23 mouse cellular contexts compared by ENCODE assay signal in genomic region chr1:120588362-120589027, GRCm38 (mm10). TPM values are rescaled to one million over a fixed set of nuclear protein-coding genes. Genes with fewer than 3 reads are reported as not detected.
"Had no signal": no experiment of that assay in that cellular context is flagged by ENCODE, and none has a peak within 500 bp of the region (broad histone marks: within the 10 kb centered on the region; RNA-seq: fewer than 3 reads in every experiment).

No protein-coding gene starts in this region.

- H3K9me3 ChIP-seq: kidney, embryonic 15.5 days; limb, embryonic 15.5 days; liver, embryonic 12.5 days; midbrain, embryonic 10.5 days; neural tube, embryonic 13.5 days; stomach, embryonic 15.5 days had no signal

- H3K4me3 ChIP-seq: kidney, embryonic 15.5 days; left cerebral cortex, adult 2 months; limb, embryonic 15.5 days; liver, embryonic 12.5 days; midbrain, embryonic 10.5 days; neural tube, embryonic 13.5 days; stomach, embryonic 15.5 days had no signal

- DNase-seq: kidney, adult 18-20 months; kidney, postnatal 14 days; lung, postnatal 10 days; lung, postnatal 4 days; midbrain, embryonic 14.5 days; retina, postnatal 1 day; right cerebral cortex, postnatal 4 days; thymus, adult 18-20 months; thymus, postnatal 14 days had no signal

- H3K36me3 ChIP-seq: kidney, embryonic 15.5 days; limb, embryonic 15.5 days; liver, embryonic 12.5 days; midbrain, embryonic 10.5 days; neural tube, embryonic 13.5 days; stomach, embryonic 15.5 days had no signal

- ATAC-seq: liver, embryonic 12.5 days had no signal

- H3K4me1 ChIP-seq: kidney, embryonic 15.5 days; neural tube, embryonic 13.5 days; stomach, embryonic 15.5 days had no signal

- H3K4me2 ChIP-seq: kidney, embryonic 15.5 days; limb, embryonic 15.5 days; liver, embryonic 12.5 days; lung, embryonic 14.5 days; neural tube, embryonic 13.5 days; stomach, embryonic 15.5 days had no signal

- H3K27ac ChIP-seq: kidney, embryonic 15.5 days; left cerebral cortex, adult 2 months; limb, embryonic 15.5 days; liver, embryonic 12.5 days; midbrain, embryonic 10.5 days; neural tube, embryonic 13.5 days; stomach, embryonic 15.5 days had no signal

- H3K9ac ChIP-seq: kidney, embryonic 15.5 days; limb, embryonic 15.5 days; liver, embryonic 12.5 days; lung, embryonic 14.5 days; neural tube, embryonic 13.5 days; stomach, embryonic 15.5 days had no signal

RNA-seq across cellular contexts. Expression of gene En1, which starts 13.7 kb away (rescaled TPM):
- total RNA-seq: layer of hippocampus, adult 8-10 months; left cerebral cortex, adult 2 months; left cerebral cortex, postnatal 14 days; megakaryocyte, adult 5-6 weeks had no signal
- polyA plus RNA-seq: large intestine, adult 2 months; liver, embryonic 16.5 days; lung, embryonic 14.5 days; spleen, adult 2 months had no signal
